Mouse (Mus musculus): Measurements from ENCODE around the gene Rad51b.

Gene Rad51b

DNA sequence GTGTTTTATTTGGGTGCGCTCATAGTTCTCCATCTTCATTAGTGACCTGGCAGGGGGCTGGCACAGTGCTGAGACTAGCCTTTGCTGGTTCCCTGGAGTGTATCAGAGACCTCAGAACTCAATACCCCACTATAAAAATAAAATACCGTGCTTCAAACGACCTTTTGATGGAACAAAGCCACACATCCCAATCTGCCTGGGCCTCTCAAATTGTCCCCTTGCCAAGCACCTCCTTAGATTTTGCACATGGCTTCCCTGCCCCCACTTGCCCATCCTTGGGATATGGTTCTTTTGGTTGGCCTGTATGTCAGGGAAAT, 158.7 kb downstream of the Rad51b start:
- in situ Hi-C loops (cut with MboI; ENCODE audit: unreplicated experiment in 2 of 2), result no loop called here

GRCm38 (mm10) chr12:79456251-79456650, 159.2 kb downstream of the Rad51b start:
- in situ Hi-C loops (cut with MboI; ENCODE audit: unreplicated experiment in 2 of 2), result no loop called here

DNA sequence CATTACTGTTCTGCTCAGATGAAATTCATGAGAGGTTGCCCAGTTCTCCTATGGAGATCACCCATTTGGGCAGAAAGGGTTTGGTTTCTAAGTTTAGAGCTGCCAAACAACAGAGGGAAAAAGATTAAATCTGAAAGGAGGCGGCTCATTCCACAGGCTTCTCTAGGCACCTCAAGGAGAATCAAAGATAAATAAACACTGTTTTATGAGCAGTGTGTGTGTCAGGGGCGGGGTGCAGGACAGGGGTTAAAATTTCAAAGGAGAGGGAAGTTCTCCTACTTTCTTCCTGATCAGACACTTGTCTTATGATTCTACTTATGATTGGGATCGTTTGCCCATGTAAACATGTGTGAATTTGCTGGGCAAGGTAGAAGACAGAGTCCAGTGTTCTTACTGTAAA, 166.3 kb downstream of the Rad51b start:
- in situ Hi-C loops (cut with MboI; ENCODE audit: unreplicated experiment in 2 of 2), result no loop called here

GRCm38 (mm10) chr12:79470113-79470512, 173.0 kb downstream of the Rad51b start:
- in situ Hi-C loops (cut with MboI; ENCODE audit: unreplicated experiment in 2 of 2), result no loop called here

DNA sequence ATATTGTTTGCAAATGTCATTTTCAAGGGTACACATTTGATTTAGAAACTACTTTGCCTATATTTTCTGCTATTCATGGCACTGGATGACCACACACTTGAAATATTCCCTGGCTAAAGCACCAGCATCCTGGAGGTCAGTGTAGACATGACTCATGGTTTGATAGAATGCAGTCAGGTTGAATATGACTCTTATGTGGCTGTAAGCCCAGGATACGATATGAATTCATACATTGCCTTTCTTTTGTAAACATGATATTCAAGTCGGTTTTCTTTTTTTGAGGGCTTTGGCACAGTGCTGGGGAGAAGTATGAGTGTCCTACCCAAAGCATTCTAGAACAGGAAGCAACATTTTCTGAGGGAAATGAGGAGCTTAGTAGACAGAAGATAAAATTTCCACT, 174.8 kb downstream of the Rad51b start:
- in situ Hi-C loops (cut with MboI; ENCODE audit: unreplicated experiment in 2 of 2), result no loop called here

DNA sequence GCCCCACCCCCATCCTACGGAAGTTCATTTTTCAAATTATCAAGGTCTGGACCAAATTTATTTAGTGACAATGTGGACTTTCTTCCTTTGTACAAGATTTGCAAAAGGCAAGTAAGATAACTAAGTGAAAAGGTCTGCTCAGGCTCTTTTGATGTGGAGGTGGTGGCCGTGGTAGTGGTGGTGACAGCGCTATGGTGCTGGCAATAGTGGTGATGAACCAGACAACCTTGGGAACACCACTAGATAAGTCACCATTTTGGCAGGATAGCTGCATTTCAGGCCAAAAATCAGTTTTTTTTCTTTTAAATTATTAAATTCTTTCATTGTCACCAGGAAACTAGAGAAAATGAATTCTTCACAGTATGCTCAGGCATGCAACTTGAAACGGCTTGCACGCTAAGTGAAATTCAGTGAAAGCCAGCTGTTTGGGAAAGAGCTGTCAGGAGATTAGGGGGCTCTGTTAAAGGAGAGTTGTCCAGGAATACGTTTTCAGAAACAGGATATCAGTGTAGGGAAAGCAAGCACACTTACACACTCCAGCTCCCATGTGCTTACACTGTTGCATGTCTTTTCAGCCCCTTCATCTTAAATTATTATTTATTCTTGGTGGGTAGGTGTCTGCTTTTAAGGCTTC, 179.4 kb downstream of the Rad51b start:
- in situ Hi-C loops (cut with MboI; ENCODE audit: unreplicated experiment in 2 of 2), result no loop called here

- in situ Hi-C loops (cut with MboI; ENCODE audit: unreplicated experiment in 2 of 2), result no loop called here
Observed at GRCm38 (mm10) chr12:79478816-79479215, 181.7 kb downstream of the Rad51b start.

GRCm38 (mm10) chr12:79485501-79485900, 188.4 kb downstream of the Rad51b start:
- in situ Hi-C loops (cut with MboI; ENCODE audit: unreplicated experiment in 2 of 2), result no loop called here

GRCm38 (mm10) chr12:79488590-79489242, 191.6 kb downstream of the Rad51b start:
- in situ Hi-C loops (cut with MboI; ENCODE audit: unreplicated experiment in 2 of 2), result no loop called here

GRCm38 (mm10) chr12:79490626-79491025, 193.5 kb downstream of the Rad51b start:
- in situ Hi-C loops (cut with MboI; ENCODE audit: unreplicated experiment in 2 of 2), result no loop called here

DNA sequence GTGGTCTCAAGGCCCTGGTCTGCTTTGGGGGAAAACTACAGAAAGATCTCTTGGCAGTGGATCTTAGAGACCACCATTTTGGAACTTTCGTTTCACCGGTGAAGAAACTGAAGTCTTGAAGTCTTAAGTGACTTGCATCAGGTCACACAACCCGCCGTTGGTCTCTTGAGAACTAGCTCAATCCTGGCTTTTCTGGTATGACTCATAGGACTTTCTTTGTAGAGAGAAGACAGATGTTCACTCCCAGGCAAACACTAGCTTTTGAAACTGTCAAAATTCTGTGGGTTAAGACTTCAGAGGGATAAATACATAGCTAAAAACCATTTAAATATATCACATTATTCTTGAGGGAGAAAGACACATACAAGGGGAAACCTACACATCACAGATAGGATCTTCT, 195.1 kb downstream of the Rad51b start:
- in situ Hi-C loops (cut with MboI; ENCODE audit: unreplicated experiment in 2 of 2), result no loop called here

DNA sequence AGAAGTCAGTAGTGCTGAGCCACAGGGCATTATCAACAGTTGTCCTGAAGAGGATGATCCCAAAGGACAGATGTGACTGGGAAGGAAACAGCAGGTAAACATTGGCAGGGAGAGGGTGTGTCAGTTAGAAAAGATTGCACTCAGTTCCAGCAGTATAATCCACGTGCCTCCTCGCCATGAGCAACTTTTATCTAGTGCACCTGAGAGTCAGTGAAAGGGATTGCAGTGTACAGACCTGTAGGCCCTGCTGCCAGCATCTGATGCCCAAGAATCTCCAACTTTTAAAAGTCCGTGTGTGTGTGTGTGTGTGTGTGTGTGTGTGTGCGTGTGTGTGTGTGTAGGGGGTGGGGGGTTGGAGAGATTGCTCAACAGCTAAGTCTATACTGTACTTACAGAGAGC, 195.5 kb downstream of the Rad51b start:
- in situ Hi-C loops (cut with MboI; ENCODE audit: unreplicated experiment in 2 of 2), result no loop called here

DNA sequence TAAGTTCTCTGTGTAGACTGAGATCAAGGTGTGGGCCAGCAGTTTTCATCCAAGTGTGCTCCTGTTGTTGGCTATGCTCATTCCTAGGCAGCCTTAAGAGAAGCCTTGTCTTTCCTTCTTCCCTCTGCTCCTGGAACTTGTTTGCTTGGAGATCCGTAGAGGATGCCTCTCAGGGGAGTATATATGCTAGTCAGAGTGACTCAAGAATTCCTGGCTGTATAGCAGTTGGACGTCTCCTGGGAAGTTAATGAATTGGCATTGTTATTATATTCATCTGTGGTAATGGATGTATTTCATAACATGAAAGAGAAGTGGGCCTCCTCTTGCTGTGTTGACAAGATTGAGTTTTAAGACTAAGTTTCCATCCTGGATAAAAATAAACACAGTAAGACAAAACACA, 196.4 kb downstream of the Rad51b start:
- in situ Hi-C loops (cut with MboI; ENCODE audit: unreplicated experiment in 2 of 2), result no loop called here

DNA sequence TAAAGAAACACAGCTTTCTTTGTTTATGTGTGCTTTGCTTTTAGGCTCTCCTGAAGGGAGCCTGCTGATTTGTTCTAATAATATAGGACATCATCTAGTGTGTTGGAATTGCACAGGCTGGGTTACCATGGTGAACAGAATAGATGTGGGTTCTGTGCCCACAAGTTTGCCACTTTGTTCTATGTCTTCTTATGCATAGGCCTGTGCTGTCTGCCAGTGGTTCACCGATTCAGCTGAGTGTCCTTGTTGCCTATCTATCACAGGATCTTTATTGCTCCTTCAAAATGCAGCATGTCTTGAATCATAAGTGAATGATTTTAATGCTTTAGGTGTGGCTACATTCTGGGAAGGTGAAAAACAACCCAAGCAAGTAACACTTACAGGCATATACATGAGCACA, 201.2 kb downstream of the Rad51b start:
- in situ Hi-C loops (cut with MboI; ENCODE audit: unreplicated experiment in 2 of 2), result no loop called here

- in situ Hi-C loops (cut with MboI; ENCODE audit: unreplicated experiment in 2 of 2), result no loop called here
Observed at GRCm38 (mm10) chr12:79499809-79500208, 202.7 kb downstream of the Rad51b start.

- in situ Hi-C loops (cut with MboI; ENCODE audit: unreplicated experiment in 2 of 2), result no loop called here
Observed at GRCm38 (mm10) chr12:79501877-79502276, 204.8 kb downstream of the Rad51b start.

- in situ Hi-C loops (cut with MboI; ENCODE audit: unreplicated experiment in 2 of 2), result no loop called here
Observed at GRCm38 (mm10) chr12:79502862-79503581, 205.9 kb downstream of the Rad51b start.

DNA sequence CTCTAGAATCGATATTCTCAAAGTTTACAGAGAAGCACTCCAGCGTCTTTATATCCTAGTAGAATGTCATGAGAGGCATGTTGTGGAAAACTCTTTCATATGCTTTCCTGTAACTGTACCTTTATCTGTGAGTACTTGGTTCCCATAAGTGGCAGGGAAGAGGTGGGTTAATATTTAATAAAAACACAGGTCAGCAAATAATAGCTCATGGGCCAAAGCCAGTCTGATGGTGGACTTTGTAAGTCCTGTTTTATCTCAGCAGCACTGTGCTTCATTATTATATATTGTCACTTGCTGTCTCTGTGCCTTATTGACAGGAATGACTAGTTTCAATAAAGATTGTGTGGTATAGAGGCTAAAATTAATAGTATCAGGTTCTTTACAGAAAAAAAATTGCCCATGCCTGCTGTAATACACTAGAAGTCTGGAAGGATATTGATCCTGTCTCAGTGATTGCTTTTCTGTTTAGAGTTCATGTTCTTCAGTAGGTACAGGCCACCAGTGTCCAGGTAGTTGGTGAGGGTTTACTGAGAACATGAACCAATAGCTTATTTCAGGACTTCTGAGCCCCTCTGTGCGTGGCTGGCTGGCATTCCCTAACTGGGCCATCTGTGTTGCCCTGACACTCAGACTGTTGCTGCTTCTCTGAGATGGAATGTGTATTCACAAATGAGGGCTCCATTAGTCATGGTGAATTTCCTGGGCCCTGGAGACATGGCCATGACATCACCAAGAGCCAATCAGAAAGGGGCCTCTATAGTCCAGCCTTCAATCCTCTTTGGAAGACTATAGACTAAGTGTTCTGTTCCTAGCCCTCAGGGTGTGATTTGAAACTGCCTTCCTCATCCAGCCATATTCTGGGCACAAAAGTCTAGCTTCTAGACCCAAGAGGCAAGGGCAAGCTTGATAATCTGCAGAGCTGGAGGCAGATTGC, 206.8 kb downstream of the Rad51b start:
- in situ Hi-C loops (cut with MboI; ENCODE audit: unreplicated experiment in 2 of 2), result no loop called here

GRCm38 (mm10) chr12:79504641-79505040, 207.6 kb downstream of the Rad51b start:
- in situ Hi-C loops (cut with MboI; ENCODE audit: unreplicated experiment in 2 of 2), result no loop called here

GRCm38 (mm10) chr12:79506421-79506820, 209.3 kb downstream of the Rad51b start:
- in situ Hi-C loops (cut with MboI; ENCODE audit: unreplicated experiment in 2 of 2), result no loop called here

- in situ Hi-C loops (cut with MboI; ENCODE audit: unreplicated experiment in 2 of 2), result no loop called here
Observed at GRCm38 (mm10) chr12:79507141-79507681, 210.1 kb downstream of the Rad51b start.

Data from v-Abl transformed pro-B cells (cell line).